Mouse (Mus musculus): ENCODE measurements around the gene Flot1. TPM values are rescaled to one million over a fixed set of nuclear protein-coding genes. Genes with fewer than 3 reads are reported as not detected.

The Flot1 gene
- polyA plus RNA-seq, 1 experiment from 2014 or later, result 46.9 TPM

GRCm38 (mm10) chr17:35785140-35785539, 37.9 kb upstream of the Flot1 start:
- ATAC-seq (ENCODE audit: low FRiP score), result no peak
- WGBS, result 90% methylated on average over 4 of the region's 4 CpGs
- Histone ChIP-seq H3K4me3 (ENCODE audit: low read depth, low read length) (no peak overlapping the region), H3K9ac (ENCODE audit: low read length) (no peak overlapping the region), H3K27ac (ENCODE audit: low read depth, low read length) (no peak overlapping the region), H3K36me3 (ENCODE audit: control insufficient read depth, insufficient read depth, low read length) (no peaks in the 10 kb centered on the region), H3K4me1 (ENCODE audit: control insufficient read depth, insufficient read depth, low read length) (no peaks in the 10 kb centered on the region), H3K9me3 (ENCODE audit: control insufficient read depth, low read length) (no peaks in the 10 kb centered on the region), H3K27me3 (ENCODE audit: control insufficient read depth, insufficient read depth, low read length) (no peaks in the 10 kb centered on the region), H3K4me2 (no peak overlapping the region)
- DNase-seq (ENCODE audit: low spot score, missing footprints), result no peak

- Histone ChIP-seq H3K27ac (ENCODE audit: low read depth, low read length) (no peak overlapping the region), H3K27me3 (ENCODE audit: control insufficient read depth, insufficient read depth, low read length) (no peaks in the 10 kb centered on the region), H3K4me1 (ENCODE audit: control insufficient read depth, insufficient read depth, low read length) (no peaks in the 10 kb centered on the region), H3K4me3 (ENCODE audit: low read depth, low read length) (no peak overlapping the region), H3K4me2 (no peak overlapping the region), H3K9me3 (ENCODE audit: control insufficient read depth, low read length) (no peaks in the 10 kb centered on the region), H3K36me3 (ENCODE audit: control insufficient read depth, insufficient read depth, low read length) (no peaks in the 10 kb centered on the region), H3K9ac (ENCODE audit: low read length) (no peak overlapping the region)
- no peak for DNase-seq (ENCODE audit: low spot score, missing footprints)
- ATAC-seq (ENCODE audit: low FRiP score), result no peak
Observed at GRCm38 (mm10) chr17:35787493-35787892, 35.5 kb upstream of the Flot1 start.

GRCm38 (mm10) chr17:35788025-35788424, 35.0 kb upstream of the Flot1 start:
- H3K36me3 ChIP-seq (ENCODE audit: control insufficient read depth, insufficient read depth, low read length), result no peaks in the 10 kb centered on the region
- ATAC-seq (ENCODE audit: low FRiP score), result no peak
- WGBS, result 73% methylated on average over 3 of the region's 3 CpGs

GRCm38 (mm10) chr17:35790933-35791332, 32.1 kb upstream of the Flot1 start:
- Histone ChIP-seq H3K4me3 (ENCODE audit: low read depth, low read length) (no peak overlapping the region), H3K9me3 (ENCODE audit: control insufficient read depth, low read length) (no peaks in the 10 kb centered on the region), H3K27ac (ENCODE audit: low read depth, low read length) (no peak overlapping the region), H3K4me1 (ENCODE audit: control insufficient read depth, insufficient read depth, low read length) (no peaks in the 10 kb centered on the region), H3K36me3 (ENCODE audit: control insufficient read depth, insufficient read depth, low read length) (no peaks in the 10 kb centered on the region), H3K9ac (ENCODE audit: low read length) (no peak overlapping the region), H3K4me2 (no peak overlapping the region), H3K27me3 (ENCODE audit: control insufficient read depth, insufficient read depth, low read length) (no peaks in the 10 kb centered on the region)
- no peak for ATAC-seq (ENCODE audit: low FRiP score)
- 86% methylated on average over 4 of the region's 4 CpGs for WGBS
- DNase-seq (ENCODE audit: low spot score, missing footprints), result peak; percentile 10

More at GRCm38 (mm10) chr17:35788025-35788424, 35.0 kb upstream of the Flot1 start:
- DNase-seq (ENCODE audit: low spot score, missing footprints), result no peak
- Histone ChIP-seq H3K4me3 (ENCODE audit: low read depth, low read length) (no peak overlapping the region), H3K9ac (ENCODE audit: low read length) (no peak overlapping the region), H3K4me1 (ENCODE audit: control insufficient read depth, insufficient read depth, low read length) (no peaks in the 10 kb centered on the region), H3K4me2 (no peak overlapping the region), H3K27ac (ENCODE audit: low read depth, low read length) (no peak overlapping the region), H3K9me3 (ENCODE audit: control insufficient read depth, low read length) (no peaks in the 10 kb centered on the region), H3K27me3 (ENCODE audit: control insufficient read depth, insufficient read depth, low read length) (no peaks in the 10 kb centered on the region)

GRCm38 (mm10) chr17:35792837-35793236, 30.2 kb upstream of the Flot1 start:
- Histone ChIP-seq H3K27me3 (ENCODE audit: control insufficient read depth, insufficient read depth, low read length) (no peaks in the 10 kb centered on the region), H3K4me1 (ENCODE audit: control insufficient read depth, insufficient read depth, low read length) (no peaks in the 10 kb centered on the region), H3K4me3 (ENCODE audit: low read depth, low read length) (no peak overlapping the region), H3K36me3 (ENCODE audit: control insufficient read depth, insufficient read depth, low read length) (no peaks in the 10 kb centered on the region), H3K9me3 (ENCODE audit: control insufficient read depth, low read length) (no peaks in the 10 kb centered on the region), H3K4me2 (no peak overlapping the region), H3K27ac (ENCODE audit: low read depth, low read length) (no peak overlapping the region), H3K9ac (ENCODE audit: low read length) (no peak overlapping the region)
- ATAC-seq (ENCODE audit: low FRiP score), result no peak
- no peak for DNase-seq (ENCODE audit: low spot score, missing footprints)
- WGBS, result 86% methylated on average over 2 of the region's 2 CpGs

GRCm38 (mm10) chr17:35795099-35795498, 27.9 kb upstream of the Flot1 start:
- 52% methylated on average over 2 of the region's 2 CpGs for WGBS

GRCm38 (mm10) chr17:35795656-35796055, 27.4 kb upstream of the Flot1 start:
- ATAC-seq (ENCODE audit: low FRiP score), result no peak
- WGBS, result 87% methylated on average over 6 of the region's 6 CpGs
- no peak for DNase-seq (ENCODE audit: low spot score, missing footprints)
- Histone ChIP-seq H3K36me3 (ENCODE audit: control insufficient read depth, insufficient read depth, low read length) (no peaks in the 10 kb centered on the region), H3K4me1 (ENCODE audit: control insufficient read depth, insufficient read depth, low read length) (no peaks in the 10 kb centered on the region), H3K9ac (ENCODE audit: low read length) (no peak overlapping the region), H3K4me3 (ENCODE audit: low read depth, low read length) (no peak overlapping the region), H3K27ac (ENCODE audit: low read depth, low read length) (no peak overlapping the region), H3K27me3 (ENCODE audit: control insufficient read depth, insufficient read depth, low read length) (no peaks in the 10 kb centered on the region), H3K9me3 (ENCODE audit: control insufficient read depth, low read length) (no peaks in the 10 kb centered on the region), H3K4me2 (no peak overlapping the region)

More at GRCm38 (mm10) chr17:35795099-35795498, 27.9 kb upstream of the Flot1 start:
- Histone ChIP-seq H3K4me2 (no peak overlapping the region), H3K4me1 (ENCODE audit: control insufficient read depth, insufficient read depth, low read length) (no peaks in the 10 kb centered on the region), H3K36me3 (ENCODE audit: control insufficient read depth, insufficient read depth, low read length) (no peaks in the 10 kb centered on the region), H3K9ac (ENCODE audit: low read length) (no peak overlapping the region), H3K27me3 (ENCODE audit: control insufficient read depth, insufficient read depth, low read length) (no peaks in the 10 kb centered on the region), H3K27ac (ENCODE audit: low read depth, low read length) (no peak overlapping the region), H3K9me3 (ENCODE audit: control insufficient read depth, low read length) (no peaks in the 10 kb centered on the region), H3K4me3 (ENCODE audit: low read depth, low read length) (no peak overlapping the region)
- DNase-seq (ENCODE audit: low spot score, missing footprints) (no peak), ATAC-seq (ENCODE audit: low FRiP score) (no peak)

- H3K4me1 ChIP-seq (ENCODE audit: control insufficient read depth, insufficient read depth, low read length), result no peaks in the 10 kb centered on the region
- H3K27me3 ChIP-seq (ENCODE audit: control insufficient read depth, insufficient read depth, low read length), result no peaks in the 10 kb centered on the region
- 67% methylated on average over 5 of the region's 5 CpGs for WGBS
- no peaks in the 10 kb centered on the region for H3K36me3 ChIP-seq (ENCODE audit: control insufficient read depth, insufficient read depth, low read length)
- no peaks in the 10 kb centered on the region for H3K9me3 ChIP-seq (ENCODE audit: control insufficient read depth, low read length)
- no peak overlapping the region for H3K4me2 ChIP-seq
- DNase-seq (ENCODE audit: low spot score, missing footprints) (no peak), ATAC-seq (ENCODE audit: low FRiP score) (no peak)
- no peak overlapping the region for H3K4me3 ChIP-seq (ENCODE audit: low read depth, low read length)
- no peak overlapping the region for H3K27ac ChIP-seq (ENCODE audit: low read depth, low read length)
- no peak overlapping the region for H3K9ac ChIP-seq (ENCODE audit: low read length)
Observed at GRCm38 (mm10) chr17:35796835-35797234, 26.2 kb upstream of the Flot1 start.

GRCm38 (mm10) chr17:35800905-35801304, 22.1 kb upstream of the Flot1 start:
- ATAC-seq (ENCODE audit: low FRiP score), result no peak
- peak; percentile 60 for DNase-seq (ENCODE audit: low spot score, missing footprints)
- Histone ChIP-seq H3K27me3 (ENCODE audit: control insufficient read depth, insufficient read depth, low read length) (no peaks in the 10 kb centered on the region), H3K4me2 (no peak overlapping the region), H3K27ac (ENCODE audit: low read depth, low read length) (no peak overlapping the region), H3K4me1 (ENCODE audit: control insufficient read depth, insufficient read depth, low read length) (no peaks in the 10 kb centered on the region), H3K9ac (ENCODE audit: low read length) (no peak overlapping the region), H3K36me3 (ENCODE audit: control insufficient read depth, insufficient read depth, low read length) (no peaks in the 10 kb centered on the region), H3K9me3 (ENCODE audit: control insufficient read depth, low read length) (no peaks in the 10 kb centered on the region), H3K4me3 (ENCODE audit: low read depth, low read length) (no peak overlapping the region)
- WGBS, result 74% methylated on average over 2 of the region's 2 CpGs

GRCm38 (mm10) chr17:35803020-35803419, 20.0 kb upstream of the Flot1 start:
- Histone ChIP-seq H3K36me3 (ENCODE audit: control insufficient read depth, insufficient read depth, low read length) (no peaks in the 10 kb centered on the region), H3K4me3 (ENCODE audit: low read depth, low read length) (no peak overlapping the region), H3K4me1 (ENCODE audit: control insufficient read depth, insufficient read depth, low read length) (no peaks in the 10 kb centered on the region), H3K27me3 (ENCODE audit: control insufficient read depth, insufficient read depth, low read length) (no peaks in the 10 kb centered on the region), H3K27ac (ENCODE audit: low read depth, low read length) (no peak overlapping the region), H3K9me3 (ENCODE audit: control insufficient read depth, low read length) (no peaks in the 10 kb centered on the region), H3K9ac (ENCODE audit: low read length) (no peak overlapping the region), H3K4me2 (no peak overlapping the region)
- no peak for ATAC-seq (ENCODE audit: low FRiP score)
- no peak for DNase-seq (ENCODE audit: low spot score, missing footprints)
- WGBS, result 66% methylated on average over 6 of the region's 6 CpGs
